Mouse (Mus musculus) C2C12 (cell line): ENCODE data around the gene Mrpl11. TPM values are rescaled to one million over a fixed set of nuclear protein-coding genes. Genes with fewer than 3 reads are reported as not detected.
A peak's percentile ranks its signal among the peaks of the same experiment; 100 is the strongest.
"Not testable (repeated sequence)": the region's sequence is repeated elsewhere in the genome, so short reads cannot be mapped to it uniquely, and the experiment has no call there.

ENCODE experiments used
- H3K27me3 ChIP-seq: one replicate; pipeline ENCODE4 v1.6.1; 2011; ENCODE audit not compliant: control insufficient read depth, insufficient read depth, insufficient read length
- H3K36me3 ChIP-seq: one replicate; pipeline ENCODE4 v1.6.1; 2011; ENCODE audit not compliant: control insufficient read depth, insufficient read depth
- H3K4me3 ChIP-seq: one replicate; pipeline ENCODE4 v1.5.1; 2011; ENCODE audit warnings: mild to moderate bottlenecking, control low read depth; ENCODE audit not compliant: poor library complexity, insufficient read depth, severe bottlenecking
- H3K79me2 ChIP-seq: one replicate; pipeline ENCODE4 v1.6.1; 2011; ENCODE audit not compliant: control insufficient read depth, insufficient read depth
- H3K79me3 ChIP-seq: one replicate; pipeline ENCODE4 v1.6.1; 2011; ENCODE audit warnings: low read depth, control low read depth
- H3ac ChIP-seq: one replicate; pipeline ENCODE3; 2011; ENCODE audit warnings: low read depth; ENCODE audit not compliant: control insufficient read depth, insufficient read length
- CEBPB ChIP-seq: IDR thresholded peaks from one replicate; pipeline ENCODE4 v1.6.1; 2011; ENCODE audit warnings: low read depth, mild to moderate bottlenecking, control low read depth, moderate library complexity
- CTCF ChIP-seq: IDR thresholded peaks from one replicate; pipeline ENCODE4 v1.5.1; 2011; ENCODE audit not compliant: control insufficient read depth, insufficient read depth, insufficient read length
- FOSL1 ChIP-seq: IDR thresholded peaks from one replicate; pipeline ENCODE4 v1.8.0; 2011; ENCODE audit warnings: mild to moderate bottlenecking, low read length; ENCODE audit not compliant: poor library complexity, insufficient read depth, severe bottlenecking
- MAX ChIP-seq: IDR thresholded peaks from one replicate; pipeline ENCODE4 v1.6.1; 2011; ENCODE audit warnings: mild to moderate bottlenecking, control low read depth
- MYOD1 ChIP-seq: IDR thresholded peaks from one replicate; pipeline ENCODE4 v1.6.1; 2011; ENCODE audit warnings: low read depth; ENCODE audit not compliant: control insufficient read depth, insufficient read length
- MYOG ChIP-seq: IDR thresholded peaks from one replicate; pipeline ENCODE4 v1.6.1; 2011; ENCODE audit not compliant: control insufficient read depth, insufficient read length; ENCODE audit errors: extremely low read depth
- USF1 ChIP-seq: IDR thresholded peaks from one replicate; pipeline ENCODE4 v1.6.1; 2011; ENCODE audit warnings: low read depth, mild to moderate bottlenecking, control low read depth, moderate library complexity
- polyA plus RNA-seq: library from polyadenylated mRNA; unstranded; fragments of >200 nt; fragmentation: generic; extraction: Trizol; gene quantifications from one replicate; pipeline ENCODE4 v1.2.1, GENCODE M21; 2012; ENCODE audit warnings: missing spikeins

Gene Mrpl11
- polyA plus RNA-seq, 1 experiment = 100 TPM

GRCm38 (mm10) chr19:4945540-4945939 lies 16.4 kb upstream of the Mrpl11 start:
- no peaks in the 10 kb centered on the region for H3K36me3 ChIP-seq
- H3K79me3 ChIP-seq = no peaks in the 10 kb centered on the region
- no peak overlapping the region for H3ac ChIP-seq
- TF ChIP-seq MYOG (no peak), FOSL1 (no peak), MAX (no peak), USF1 (no peak), MYOD1 (no peak), CEBPB (no peak)
- H3K4me3 ChIP-seq = no peak overlapping the region
- H3K79me2 ChIP-seq = no peaks in the 10 kb centered on the region
- H3K27me3 ChIP-seq = no peaks in the 10 kb centered on the region

- H3K79me3 ChIP-seq, H3K79me2 ChIP-seq, H3K4me3 ChIP-seq, H3K36me3 ChIP-seq, H3K27me3 ChIP-seq, H3ac ChIP-seq: not testable (repeated sequence)
These were observed 13.3 kb upstream of the Mrpl11 start for GRCm38 (mm10) chr19:4948641-4949040.

GRCm38 (mm10) chr19:4968236-4968635 lies 6.3 kb downstream of the Mrpl11 start:
- H3K79me2 ChIP-seq = peaks cover 3% of the 10 kb centered on the region
- no peak for TF ChIP-seq MYOD1
- peak; percentile 29 for TF ChIP-seq CTCF

GRCm38 (mm10) chr19:4981767-4982166 lies 19.8 kb downstream of the Mrpl11 start:
- Histone ChIP-seq H3K79me3 (no peaks in the 10 kb centered on the region), H3K4me3 (no peak overlapping the region), H3K27me3 (peaks cover 7% of the 10 kb centered on the region), H3K36me3 (no peaks in the 10 kb centered on the region), H3K79me2 (no peaks in the 10 kb centered on the region), H3ac (no peak overlapping the region)
- TF ChIP-seq USF1 (no peak), MYOD1 (no peak), CTCF (peak; percentile 67), MYOG (no peak)

More at GRCm38 (mm10) chr19:4968236-4968635, 6.3 kb downstream of the Mrpl11 start:
- H3K79me3 ChIP-seq = no peaks in the 10 kb centered on the region
- H3K27me3 ChIP-seq = no peaks in the 10 kb centered on the region
- no peak overlapping the region for H3K4me3 ChIP-seq
- no peak overlapping the region for H3ac ChIP-seq
- peaks cover 15% of the 10 kb centered on the region for H3K36me3 ChIP-seq

- Histone ChIP-seq H3K79me2 (no peaks in the 10 kb centered on the region), H3K36me3 (no peaks in the 10 kb centered on the region), H3K27me3 (no peaks in the 10 kb centered on the region), H3K4me3 (no peak overlapping the region), H3ac (no peak overlapping the region), H3K79me3 (no peaks in the 10 kb centered on the region)
- TF ChIP-seq CEBPB = no peak
- peak; percentile 98 for TF ChIP-seq MAX
These were observed 27.1 kb downstream of the Mrpl11 start for GRCm38 (mm10) chr19:4989013-4989412.

- Histone ChIP-seq H3ac (no peak overlapping the region), H3K27me3 (no peaks in the 10 kb centered on the region), H3K36me3 (no peaks in the 10 kb centered on the region), H3K4me3 (no peak overlapping the region), H3K79me3 (no peaks in the 10 kb centered on the region), H3K79me2 (no peaks in the 10 kb centered on the region)
- TF ChIP-seq FOSL1 = no peak
- TF ChIP-seq CTCF = no peak
- no peak for TF ChIP-seq MYOG
- TF ChIP-seq USF1 = no peak
- TF ChIP-seq CEBPB = no peak
- TF ChIP-seq MYOD1 = no peak
- TF ChIP-seq MAX = no peak
These were observed 27.7 kb downstream of the Mrpl11 start for GRCm38 (mm10) chr19:4989434-4990255.
